Mouse (Mus musculus) forebrain, postnatal 0 days (tissue): ENCODE results near the gene Borcs5. TPM values are rescaled to one million over a fixed set of nuclear protein-coding genes. Genes with fewer than 3 reads are reported as not detected.

Experiments used
- ATAC-seq: fragments of 200-750 bp; cut with Nextera tagmentation; 2 replicates; pipeline ENCODE4 v1.8.0; 2017; ENCODE audit warnings: mild to moderate bottlenecking, moderate library complexity
- DNase-seq: peaks from one replicate; pipeline ENCODE4 v3.0.0-alpha.2; 2015
- H3K27ac ChIP-seq: fragments of 300-500 bp; sonication (generic); 2 replicates; pipeline ENCODE4 v1.5.1; 2014; ENCODE audit warnings: low read depth, mild to moderate bottlenecking, antibody characterized with exemption, low read length, moderate library complexity, mixed read lengths
- H3K27me3 ChIP-seq: fragments of 300-500 bp; sonication (generic); 2 replicates; pipeline ENCODE4 v1.6.1; 2014; ENCODE audit warnings: mild to moderate bottlenecking, low read length, mixed read lengths; ENCODE audit not compliant: insufficient read depth
- H3K36me3 ChIP-seq: fragments of 300-500 bp; sonication (generic); 2 replicates; pipeline ENCODE4 v1.6.1; 2014; ENCODE audit warnings: mild to moderate bottlenecking, moderate library complexity; ENCODE audit not compliant: insufficient read depth
- H3K4me1 ChIP-seq: fragments of 300-500 bp; sonication (generic); 2 replicates; pipeline ENCODE4 v1.6.1; 2014; ENCODE audit warnings: antibody characterized with exemption; ENCODE audit not compliant: insufficient read depth
- H3K4me2 ChIP-seq: fragments of 300-500 bp; sonication (generic); 2 replicates; pipeline ENCODE4 v1.6.1; 2014; ENCODE audit warnings: low read depth, mild to moderate bottlenecking, moderate library complexity
- H3K4me3 ChIP-seq: fragments of 300-500 bp; sonication (generic); 2 replicates; pipeline ENCODE4 v1.5.1; 2014; ENCODE audit warnings: low read depth, low read length, mixed read lengths
- H3K9ac ChIP-seq: fragments of 300-500 bp; sonication (generic); 2 replicates; pipeline ENCODE4 v1.6.1; 2014; ENCODE audit warnings: mild to moderate bottlenecking
- H3K9me3 ChIP-seq: fragments of 300-500 bp; sonication (generic); 2 replicates; pipeline ENCODE4 v1.6.1; 2016; ENCODE audit warnings: low read length
- CTCF ChIP-seq: sonication (generic); IDR thresholded peaks from 2 replicates; pipeline ENCODE4 v1.5.1; 2016; ENCODE audit warnings: antibody characterized with exemption, control low read depth, low read depth
- WGBS: fragments of 180-500 bp; shearing (Covaris S2); extraction: QIAGEN DNeasy Blood & Tissue Kit; methylation state at CpG from one replicate; pipeline ENCODE4 v1.1.7; 2014; 5-methylcytosine and 5-hydroxymethylcytosine counted together
- polyA plus RNA-seq: library from polyadenylated mRNA; unstranded; fragments of >200 nt; fragmentation: Nextera tagmentation; extraction: Ambion mirVana; gene quantifications from 2 replicates; pipeline ENCODE4 v1.2.1, GENCODE M21; 2015
- total RNA-seq: library from RNA; depleted of rRNA; stranded (reverse); fragments of >200 nt; gene quantifications from 2 replicates; pipeline ENCODE4 v1.2.3, GENCODE M21; 2014

Gene Borcs5
- total and polyA plus RNA-seq, 2 experiments from 2014 or later = 41.2 to 42.6 TPM

- Histone ChIP-seq H3K36me3 (no peaks in the 10 kb centered on the region), H3K27ac (no peak overlapping the region), H3K9ac (no peak overlapping the region), H3K9me3 (no peaks in the 10 kb centered on the region), H3K4me2 (no peak overlapping the region), H3K4me1 (no peaks in the 10 kb centered on the region), H3K4me3 (no peak overlapping the region), H3K27me3 (no peaks in the 10 kb centered on the region)
- no peak for ATAC-seq
- WGBS = 99% methylated on average over 5 of the region's 5 CpGs
- TF ChIP-seq CTCF = no peak
- DNase-seq = no peak
These were observed 58.9 kb downstream of the Borcs5 start for GRCm38 (mm10) chr6:134698243-134698642.

- no peaks in the 10 kb centered on the region for H3K36me3 ChIP-seq
- 40% methylated on average over 8 of the region's 8 CpGs for WGBS
- H3K27me3 ChIP-seq = no peaks in the 10 kb centered on the region
- H3K4me1 ChIP-seq = no peaks in the 10 kb centered on the region
- DNase-seq (no peak), ATAC-seq (peak; percentile 52)
- TF ChIP-seq CTCF = no peak
- H3K4me3 ChIP-seq = no peak overlapping the region
- H3K4me2 ChIP-seq = no peak overlapping the region
- no peaks in the 10 kb centered on the region for H3K9me3 ChIP-seq
- H3K27ac ChIP-seq = no peak overlapping the region
- no peak overlapping the region for H3K9ac ChIP-seq
These were observed 61.3 kb downstream of the Borcs5 start for GRCm38 (mm10) chr6:134700451-134701210.

GRCm38 (mm10) chr6:134701211-134701602 lies 61.9 kb downstream of the Borcs5 start:
- TF ChIP-seq CTCF = no peak
- no peak overlapping the region for H3K9ac ChIP-seq
- no peaks in the 10 kb centered on the region for H3K4me1 ChIP-seq
- 90% methylated on average over 6 of the region's 6 CpGs for WGBS
- H3K27me3 ChIP-seq = no peaks in the 10 kb centered on the region
- DNase-seq (no peak), ATAC-seq (no peak)
- H3K36me3 ChIP-seq = no peaks in the 10 kb centered on the region
- H3K4me2 ChIP-seq = no peak overlapping the region
- no peak overlapping the region for H3K27ac ChIP-seq
- H3K4me3 ChIP-seq = no peak overlapping the region
- H3K9me3 ChIP-seq = no peaks in the 10 kb centered on the region

DNA sequence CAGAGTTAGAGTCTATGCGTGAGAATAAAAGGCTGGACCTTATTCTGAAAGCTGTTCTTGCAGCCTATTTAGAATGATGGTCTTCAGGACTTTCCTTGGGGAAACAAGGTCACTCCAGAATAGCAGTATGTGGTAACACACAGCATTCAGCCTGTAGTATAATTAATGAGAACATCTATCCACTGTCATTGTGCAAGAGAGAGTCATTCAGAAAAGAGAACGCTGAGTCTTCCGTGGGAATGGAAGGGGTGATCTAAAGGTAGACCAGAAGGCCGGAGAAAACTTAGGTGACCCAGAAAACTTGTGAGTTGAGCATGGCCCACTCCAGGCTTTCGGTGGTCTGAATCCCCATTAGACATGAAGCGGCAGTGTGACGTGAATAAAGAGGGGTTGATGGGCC lies 62.9 kb downstream of the Borcs5 start:
- 92% methylated on average over 7 of the region's 7 CpGs for WGBS
- H3K4me1 ChIP-seq = no peaks in the 10 kb centered on the region
- no peak overlapping the region for H3K4me3 ChIP-seq
- ATAC-seq = no peak
- no peaks in the 10 kb centered on the region for H3K27me3 ChIP-seq
- no peak overlapping the region for H3K27ac ChIP-seq
- no peak overlapping the region for H3K4me2 ChIP-seq
- no peak overlapping the region for H3K9ac ChIP-seq
- no peak for TF ChIP-seq CTCF
- H3K9me3 ChIP-seq = no peaks in the 10 kb centered on the region
- DNase-seq = no peak
- H3K36me3 ChIP-seq = no peaks in the 10 kb centered on the region

- no peaks in the 10 kb centered on the region for H3K4me1 ChIP-seq
- WGBS = 92% methylated on average over 4 of the region's 4 CpGs
- no peak overlapping the region for H3K4me2 ChIP-seq
- H3K9ac ChIP-seq = no peak overlapping the region
- ATAC-seq = no peak
- no peaks in the 10 kb centered on the region for H3K36me3 ChIP-seq
- no peak for TF ChIP-seq CTCF
- DNase-seq = no peak
- H3K27me3 ChIP-seq = no peaks in the 10 kb centered on the region
- no peaks in the 10 kb centered on the region for H3K9me3 ChIP-seq
- no peak overlapping the region for H3K27ac ChIP-seq
- H3K4me3 ChIP-seq = no peak overlapping the region
These were observed 63.9 kb downstream of the Borcs5 start for GRCm38 (mm10) chr6:134703053-134703690.

DNA sequence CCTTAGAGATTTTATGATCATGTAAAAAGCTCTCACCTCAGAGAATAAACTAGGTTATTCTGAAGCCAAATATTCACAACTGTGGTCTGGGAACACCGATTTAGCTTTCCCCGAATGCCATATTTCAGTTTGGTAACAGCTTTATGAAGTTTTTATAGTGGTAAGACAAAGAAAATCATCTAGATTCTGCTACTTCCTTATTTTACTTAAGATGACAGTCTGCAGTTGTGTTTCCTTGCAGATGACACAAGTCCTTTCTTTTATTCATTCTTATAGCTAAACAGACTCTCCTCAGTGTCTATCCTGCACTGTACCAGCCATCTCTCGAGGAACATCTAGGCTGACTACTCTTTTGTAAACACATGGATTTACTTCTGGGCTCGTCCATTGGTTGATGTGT lies 67.2 kb downstream of the Borcs5 start:
- TF ChIP-seq CTCF = no peak
- no peak overlapping the region for H3K27ac ChIP-seq
- no peak overlapping the region for H3K4me2 ChIP-seq
- WGBS = 90% methylated on average over 4 of the region's 4 CpGs
- H3K36me3 ChIP-seq = 0 out of 2 replicates have a peak, but pooled peaks cover under 1% of the 10 kb centered on the region
- no peaks in the 10 kb centered on the region for H3K4me1 ChIP-seq
- no peak overlapping the region for H3K9ac ChIP-seq
- H3K27me3 ChIP-seq = no peaks in the 10 kb centered on the region
- H3K4me3 ChIP-seq = no peak overlapping the region
- ATAC-seq (no peak), DNase-seq (no peak)
- no peaks in the 10 kb centered on the region for H3K9me3 ChIP-seq

- no peak for TF ChIP-seq CTCF
- Histone ChIP-seq H3K9me3 (no peaks in the 10 kb centered on the region), H3K4me1 (no peaks in the 10 kb centered on the region), H3K27ac (no peak overlapping the region), H3K36me3 (0 out of 2 replicates have a peak, but pooled peaks cover 4% of the 10 kb centered on the region), H3K9ac (no peak overlapping the region), H3K4me3 (no peak overlapping the region), H3K27me3 (no peaks in the 10 kb centered on the region), H3K4me2 (no peak overlapping the region)
- DNase-seq (no peak), ATAC-seq (peak; percentile 73)
- WGBS = 74% methylated on average over 15 of the region's 15 CpGs
These were observed 70.7 kb downstream of the Borcs5 start for GRCm38 (mm10) chr6:134710020-134710419.
